ENCODE assay signal across 26 mouse cellular contexts in genomic region chr14:12338811-12339565, GRCm38 (mm10). TPM values are rescaled to one million over a fixed set of nuclear protein-coding genes. Genes with fewer than 3 reads are reported as not detected.
DNase-seq lines count a peak whose midpoint lies in the region; ATAC-seq and TF ChIP-seq lines count a peak whose summit lies in the region.
"Had no signal": no experiment of that assay in that cellular context is flagged by ENCODE, and none has a peak within 500 bp of the region (broad histone marks: within the 10 kb centered on the region; RNA-seq: fewer than 3 reads in every experiment).

No protein-coding gene starts in this region.

- H3K27me3 ChIP-seq in limb, embryonic 11.5 days (ENCODE audit: control insufficient read depth, insufficient read depth, low read length), result peaks cover 66% of the 10 kb centered on the region
- H3K27me3 ChIP-seq in limb, embryonic 10.5 days (ENCODE audit: low read depth, poor library complexity, severe bottlenecking), result peaks cover 100% of the 10 kb centered on the region
- peaks cover 79% of the 10 kb centered on the region for H3K27me3 ChIP-seq in forebrain, embryonic 13.5 days
- peaks cover 82% of the 10 kb centered on the region for H3K27me3 ChIP-seq in liver, postnatal 0 days (ENCODE audit: insufficient read depth, low read length)

- no peak for TF ChIP-seq EP300 in liver, postnatal 0 days (IDR thresholded peaks at IDR 0.05; ENCODE audit: low read depth)

- H3K27ac ChIP-seq in limb, embryonic 11.5 days (replicated peaks; ENCODE audit: low read depth, low read length), result no peak overlapping the region
- no peak overlapping the region for H3K27ac ChIP-seq in limb, embryonic 10.5 days
- peak overlapping the region; percentile 97 for H3K27ac ChIP-seq in forebrain, embryonic 13.5 days
- no peak overlapping the region for H3K27ac ChIP-seq in liver, postnatal 0 days (ENCODE audit: low read depth)
- H3K27ac ChIP-seq: embryonic facial prominence, embryonic 13.5 days; gastrocnemius, adult 2 months; heart, embryonic 13.5 days; hindbrain, embryonic 12.5 days; liver, embryonic 13.5 days; neural tube, embryonic 12.5 days; stomach, embryonic 15.5 days had no signal

- DNase-seq in embryo, embryonic 10 days (ENCODE audit: low spot score), result peak; percentile 9
- DNase-seq in embryo, embryonic 9.5 days (ENCODE audit: extremely low spot score), result no peak
- DNase-seq in limb, embryonic 11.5 days (ENCODE audit: low spot score), result peak; percentile 40
- DNase-seq in limb, embryonic 10.5 days (ENCODE audit: low spot score), result no peak
- DNase-seq in brain, embryonic 14.5 days (ENCODE audit: low read depth), result peak; percentile 62
- no peak for DNase-seq in liver, postnatal 0 days
- DNase-seq: adrenal gland, postnatal 25 days; cerebellum, adult 9-11 months; gastrocnemius, adult 2 months; heart, postnatal 14 days; kidney, adult 8-10 months; kidney, postnatal 10 days; liver, embryonic 13.5 days; lung, embryonic 14.5 days; right cerebral cortex, adult 18-20 months; right cerebral cortex, postnatal 4 days; thymus, postnatal 36 days had no signal

- no peaks in the 10 kb centered on the region for H3K9me3 ChIP-seq in limb, embryonic 11.5 days (ENCODE audit: control insufficient read depth, low read length)
- no peaks in the 10 kb centered on the region for H3K9me3 ChIP-seq in limb, embryonic 10.5 days (replicated peaks)
- H3K9me3 ChIP-seq in forebrain, embryonic 13.5 days (replicated peaks), result no peaks in the 10 kb centered on the region
- H3K9me3 ChIP-seq in liver, postnatal 0 days (ENCODE audit: low read length), result no peaks in the 10 kb centered on the region
- H3K9me3 ChIP-seq: embryonic facial prominence, embryonic 13.5 days; heart, embryonic 13.5 days; hindbrain, embryonic 12.5 days; liver, embryonic 13.5 days; neural tube, embryonic 12.5 days; stomach, embryonic 15.5 days had no signal

- no peak overlapping the region for H3K9ac ChIP-seq in limb, embryonic 11.5 days (ENCODE audit: low read length)
- peak overlapping the region; percentile 60 for H3K9ac ChIP-seq in forebrain, embryonic 13.5 days
- no peak overlapping the region for H3K9ac ChIP-seq in liver, postnatal 0 days (replicated peaks)
- H3K9ac ChIP-seq: embryonic facial prominence, embryonic 13.5 days; heart, embryonic 13.5 days; hindbrain, embryonic 12.5 days; liver, embryonic 13.5 days; lung, embryonic 14.5 days; neural tube, embryonic 12.5 days; stomach, embryonic 15.5 days had no signal

- peaks cover 8% of the 10 kb centered on the region; the same call in 1 of the 2 replicates for H3K4me1 ChIP-seq in limb, embryonic 11.5 days (ENCODE audit: control insufficient read depth, insufficient read depth, low read length)
- H3K4me1 ChIP-seq in limb, embryonic 10.5 days, result peaks cover 18% of the 10 kb centered on the region; the same call in 1 of the 2 replicates
- peaks cover 57% of the 10 kb centered on the region for H3K4me1 ChIP-seq in forebrain, embryonic 13.5 days
- no peaks in the 10 kb centered on the region for H3K4me1 ChIP-seq in liver, postnatal 0 days (ENCODE audit: insufficient read depth)
- H3K4me1 ChIP-seq: liver, embryonic 13.5 days; neural tube, embryonic 12.5 days had no signal

- WGBS in limb, embryonic 11.5 days, result 1% methylated on average over 10 of the region's 10 CpGs
- 1% methylated on average over 10 of the region's 10 CpGs for WGBS in limb, embryonic 10.5 days
- 3% methylated on average over 10 of the region's 10 CpGs for WGBS in forebrain, embryonic 13.5 days
- WGBS in liver, postnatal 0 days (ENCODE audit: insufficient replicate concordance), result 6% methylated on average over 10 of the region's 10 CpGs

- H3K36me3 ChIP-seq in limb, embryonic 11.5 days (ENCODE audit: control insufficient read depth, insufficient read depth, low read length), result no peaks in the 10 kb centered on the region
- no peaks in the 10 kb centered on the region for H3K36me3 ChIP-seq in limb, embryonic 10.5 days
- H3K36me3 ChIP-seq in forebrain, embryonic 13.5 days (ENCODE audit: poor library complexity, severe bottlenecking), result peaks cover 6% of the 10 kb centered on the region; the same call in 1 of the 2 replicates
- no peaks in the 10 kb centered on the region for H3K36me3 ChIP-seq in liver, postnatal 0 days (replicated peaks; ENCODE audit: insufficient read depth, low read length)
- H3K36me3 ChIP-seq: embryonic facial prominence, embryonic 13.5 days; heart, embryonic 13.5 days; hindbrain, embryonic 12.5 days; liver, embryonic 13.5 days; neural tube, embryonic 12.5 days; stomach, embryonic 15.5 days had no signal

- H3K4me3 ChIP-seq in limb, embryonic 11.5 days (ENCODE audit: low read depth, low read length), result no peak overlapping the region
- no peak overlapping the region for H3K4me3 ChIP-seq in limb, embryonic 10.5 days
- H3K4me3 ChIP-seq in forebrain, embryonic 13.5 days, result peak overlapping the region; percentile 61
- no peak overlapping the region for H3K4me3 ChIP-seq in liver, postnatal 0 days (ENCODE audit: low read depth, low read length)
- H3K4me3 ChIP-seq: embryonic facial prominence, embryonic 13.5 days; erythroblast, embryonic 14.5 days; gastrocnemius, adult 2 months; heart, embryonic 13.5 days; hindbrain, embryonic 12.5 days; liver, embryonic 13.5 days; neural tube, embryonic 12.5 days; stomach, embryonic 15.5 days had no signal

- no peak for TF ChIP-seq POLR2A in brain, embryonic 14.5 days (IDR thresholded peaks at IDR 0.05; ENCODE audit: borderline replicate concordance, extremely low read depth, insufficient read depth, insufficient read length, poor library complexity, severe bottlenecking)

- no peak overlapping the region for H3K4me2 ChIP-seq in limb, embryonic 11.5 days (ENCODE audit: low read depth, severe bottlenecking)
- H3K4me2 ChIP-seq in forebrain, embryonic 13.5 days, result peak overlapping the region; percentile 60
- H3K4me2 ChIP-seq in liver, postnatal 0 days (ENCODE audit: low read depth, low read length), result no peak overlapping the region
- H3K4me2 ChIP-seq: embryonic facial prominence, embryonic 13.5 days; heart, embryonic 13.5 days; hindbrain, embryonic 12.5 days; liver, embryonic 13.5 days; lung, embryonic 14.5 days; neural tube, embryonic 12.5 days; stomach, embryonic 15.5 days had no signal

- no peak for ATAC-seq in limb, embryonic 11.5 days (ENCODE audit: insufficient number of reproducible peaks, low FRiP score, low TSS enrichment, low read depth)
- no peak for ATAC-seq in forebrain, embryonic 13.5 days
- ATAC-seq in CD4-positive, CD25-positive, alpha-beta regulatory T cell, adult 4 months, result no peak
- ATAC-seq in liver, postnatal 0 days, result no peak

- no peak for TF ChIP-seq CTCF in brain, embryonic 14.5 days (IDR thresholded peaks at IDR 0.05; ENCODE audit: borderline replicate concordance, extremely low read depth, insufficient read depth, insufficient read length)
- TF ChIP-seq CTCF in liver, postnatal 0 days (IDR thresholded peaks at IDR 0.05; ENCODE audit: low read depth), result no peak

RNA-seq across cellular contexts. Expression of gene Fezf2, which starts 9.0 kb away (rescaled TPM):
- polyA plus RNA-seq in limb, embryonic 11.5 days (2014; fragmentation: Nextera tagmentation; extraction: Ambion mirVana), result 0.17 TPM in 1 of 2 replicates, not detected in the other
- polyA plus RNA-seq in limb, embryonic 10.5 days (2016; fragmentation: Nextera tagmentation; extraction: Ambion mirVana), result not detected in 2 replicates
- 16.5 and 79.1 TPM in 2 replicates for polyA plus RNA-seq in brain, embryonic 14.5 days (2012; rRNA removed)
- 56.3 and 65.2 TPM in 2 replicates for polyA plus RNA-seq in forebrain, embryonic 13.5 days (2015; fragmentation: Nextera tagmentation; extraction: Ambion mirVana)
- polyA plus RNA-seq in CD4-positive, CD25-positive, alpha-beta regulatory T cell, adult 4 months (2017; shearing (Covaris generic)), result not detected
- polyA plus RNA-seq in liver, postnatal 0 days (2015; fragmentation: Nextera tagmentation; extraction: Ambion mirVana), result not detected in 2 replicates
- polyA plus RNA-seq: erythroblast, embryonic 14.5 days; gonadal fat pad, adult 2 months; liver, embryonic 13.5 days; lung, embryonic 14.5 days; neural tube, embryonic 12.5 days; stomach, embryonic 15.5 days had no signal

RNA-seq across cellular contexts. Expression of gene 3830406C13Rik, which starts 55.0 kb away (rescaled TPM):
- 25.1 and 25.6 TPM in 2 replicates for polyA plus RNA-seq in limb, embryonic 11.5 days (2014; fragmentation: Nextera tagmentation; extraction: Ambion mirVana)
- polyA plus RNA-seq in limb, embryonic 10.5 days (2016; fragmentation: Nextera tagmentation; extraction: Ambion mirVana), result 17.5 and 20.4 TPM in 2 replicates
- 17.2 and 20.8 TPM in 2 replicates for polyA plus RNA-seq in brain, embryonic 14.5 days (2012; rRNA removed)
- polyA plus RNA-seq in forebrain, embryonic 13.5 days (2015; fragmentation: Nextera tagmentation; extraction: Ambion mirVana), result 36.9 and 41.9 TPM in 2 replicates
- 10 to 100 TPM; 90.7 to 94.4 TPM for polyA plus RNA-seq in CD4-positive, CD25-positive, alpha-beta regulatory T cell, adult 4 months (2017; shearing (Covaris generic))
- 20.4 and 21.0 TPM in 2 replicates for polyA plus RNA-seq in liver, postnatal 0 days (2015; fragmentation: Nextera tagmentation; extraction: Ambion mirVana)

RNA-seq across cellular contexts. Expression of gene Gm49355, which starts 55.2 kb away (rescaled TPM):
- 0.04 TPM in 1 of 2 replicates, not detected in the other for polyA plus RNA-seq in limb, embryonic 11.5 days (2014; fragmentation: Nextera tagmentation; extraction: Ambion mirVana)
- polyA plus RNA-seq in limb, embryonic 10.5 days (2016; fragmentation: Nextera tagmentation; extraction: Ambion mirVana), result 0.05 TPM in 2 replicates
- polyA plus RNA-seq in brain, embryonic 14.5 days (2012; rRNA removed), result 0.19 and 0.44 TPM in 2 replicates
- 0.18 and 0.22 TPM in 2 replicates for polyA plus RNA-seq in forebrain, embryonic 13.5 days (2015; fragmentation: Nextera tagmentation; extraction: Ambion mirVana)
- under 1 TPM in 1 of 2 experiments, not detected in 1; 0.20 TPM for polyA plus RNA-seq in CD4-positive, CD25-positive, alpha-beta regulatory T cell, adult 4 months (2017; shearing (Covaris generic))
- polyA plus RNA-seq in liver, postnatal 0 days (2015; fragmentation: Nextera tagmentation; extraction: Ambion mirVana), result 0.16 TPM in 1 of 2 replicates, not detected in the other
- polyA plus RNA-seq: erythroblast, embryonic 14.5 days had no signal

Comparison
In these comparisons a context has a peak if more than half of its experiments do, and no peak if none do; other contexts are left out.
1. DNase-seq: peak in embryo, embryonic 10 days (single experiment), limb, embryonic 11.5 days (single experiment) and brain, embryonic 14.5 days (single experiment); none in embryo, embryonic 9.5 days (single experiment), limb, embryonic 10.5 days (single experiment) and liver, postnatal 0 days (single experiment).
2. RNA of gene Fezf2, which starts 9.0 kb away (polyA plus RNA-seq): 56.3 to 65.2 TPM in forebrain, embryonic 13.5 days and 16.5 to 79.1 TPM in brain, embryonic 14.5 days; 0.17 TPM in limb, embryonic 11.5 days, not detected in limb, embryonic 10.5 days, not detected in CD4-positive, CD25-positive, alpha-beta regulatory T cell, adult 4 months and not detected in liver, postnatal 0 days; every median in the first group is over 10 times any median in the second.